Mouse (Mus musculus) forebrain, embryonic 11.5 days (tissue): ENCODE measurements at regions not wholly inside any gene's neighbourhood (a gene's known extent, or its start where the extent isn't known, plus 50 kb on each side); places are given as distances from the start of the nearest gene placed in this dataset.

ENCODE experiments used
- ATAC-seq: fragments of 200-750 bp; cut with Nextera tagmentation; replicated peaks from 2 replicates; pipeline ENCODE4 v1.8.0; 2017; ENCODE audit warnings: moderate TSS enrichment; ENCODE audit not compliant: low FRiP score
- DNase-seq: peaks from one replicate; pipeline ENCODE4 v3.0.0-alpha.2; 2017; ENCODE audit warnings: low spot score
- H3K27ac ChIP-seq: fragments of 300-500 bp; sonication (generic); 2 replicates; pipeline ENCODE4 v1.5.1; 2014; ENCODE audit warnings: low read depth, low read length
- H3K27me3 ChIP-seq: fragments of 300-500 bp; sonication (generic); 2 replicates; pipeline ENCODE4 v1.6.1; 2014; ENCODE audit warnings: mild to moderate bottlenecking, low read length, mixed read lengths; ENCODE audit not compliant: control insufficient read depth, insufficient read depth
- H3K36me3 ChIP-seq: fragments of 300-500 bp; sonication (generic); 2 replicates; pipeline ENCODE4 v1.6.1; 2014; ENCODE audit warnings: mild to moderate bottlenecking, low read length, moderate library complexity, mixed read lengths; ENCODE audit not compliant: control insufficient read depth, insufficient read depth
- H3K4me1 ChIP-seq: fragments of 300-500 bp; sonication (generic); replicated peaks from 2 replicates; pipeline ENCODE4 v1.6.1; 2014; ENCODE audit warnings: low read length, mixed read lengths; ENCODE audit not compliant: control insufficient read depth, insufficient read depth
- H3K4me2 ChIP-seq: fragments of 300-500 bp; sonication (generic); 2 replicates; pipeline ENCODE4 v1.6.1; 2014; ENCODE audit warnings: low read depth, mild to moderate bottlenecking, low read length, moderate library complexity, mixed read lengths; ENCODE audit not compliant: severe bottlenecking
- H3K4me3 ChIP-seq: fragments of 300-500 bp; sonication (generic); 2 replicates; pipeline ENCODE4 v1.5.1; 2014; ENCODE audit warnings: low read depth, low read length
- H3K9ac ChIP-seq: fragments of 300-500 bp; sonication (generic); 2 replicates; pipeline ENCODE4 v1.6.1; 2014; ENCODE audit warnings: low read length
- H3K9me3 ChIP-seq: fragments of 300-500 bp; sonication (generic); 2 replicates; pipeline ENCODE4 v1.6.1; 2016; ENCODE audit warnings: low read length, mixed read lengths; ENCODE audit not compliant: control insufficient read depth
- WGBS: fragments of 180-500 bp; shearing (Covaris S2); extraction: QIAGEN DNeasy Blood & Tissue Kit; methylation state at CpG from one replicate; pipeline ENCODE4 v1.1.7; 2014; 5-methylcytosine and 5-hydroxymethylcytosine counted together

- H3K4me1 ChIP-seq, result no peaks in the 10 kb centered on the region
- H3K27ac ChIP-seq, result no peak overlapping the region
- H3K4me2 ChIP-seq, result no peak overlapping the region
These were observed 2163.3 kb downstream of the 9330182O14Rik start for GRCm38 (mm10) chr15:42297430-42297829.

GRCm38 (mm10) chr15:42301956-42302355 lies 2167.8 kb downstream of the 9330182O14Rik start:
- Histone ChIP-seq H3K4me2 (no peak overlapping the region), H3K36me3 (no peaks in the 10 kb centered on the region), H3K4me3 (no peak overlapping the region), H3K9ac (no peak overlapping the region), H3K27ac (no peak overlapping the region), H3K9me3 (no peaks in the 10 kb centered on the region), H3K4me1 (no peaks in the 10 kb centered on the region), H3K27me3 (no peaks in the 10 kb centered on the region)
- 91% methylated on average over 1 of the region's 1 CpGs for WGBS
- ATAC-seq (no peak), DNase-seq (no peak)

More at GRCm38 (mm10) chr15:42297430-42297829, 2163.3 kb downstream of the 9330182O14Rik start:
- Histone ChIP-seq H3K27me3 (no peaks in the 10 kb centered on the region), H3K9ac (no peak overlapping the region), H3K9me3 (no peaks in the 10 kb centered on the region), H3K36me3 (no peaks in the 10 kb centered on the region), H3K4me3 (no peak overlapping the region)
- ATAC-seq, result no peak
- DNase-seq, result no peak

GRCm38 (mm10) chr15:42304097-42304496 lies 2169.9 kb downstream of the 9330182O14Rik start:
- no peaks in the 10 kb centered on the region for H3K36me3 ChIP-seq
- ATAC-seq (no peak), DNase-seq (no peak)
- H3K9ac ChIP-seq, result no peak overlapping the region
- no peak overlapping the region for H3K4me3 ChIP-seq
- H3K9me3 ChIP-seq, result no peaks in the 10 kb centered on the region
- 79% methylated on average over 3 of the region's 3 CpGs for WGBS
- H3K27ac ChIP-seq, result no peak overlapping the region
- H3K4me2 ChIP-seq, result no peak overlapping the region
- no peaks in the 10 kb centered on the region for H3K27me3 ChIP-seq
- no peaks in the 10 kb centered on the region for H3K4me1 ChIP-seq

- H3K9ac ChIP-seq, result no peak overlapping the region
- H3K27me3 ChIP-seq, result no peaks in the 10 kb centered on the region
- no peaks in the 10 kb centered on the region for H3K4me1 ChIP-seq
- WGBS, result 79% methylated on average over 5 of the region's 5 CpGs
- DNase-seq, result no peak
- ATAC-seq, result no peak
- H3K4me2 ChIP-seq, result no peak overlapping the region
- H3K4me3 ChIP-seq, result no peak overlapping the region
- no peak overlapping the region for H3K27ac ChIP-seq
- no peaks in the 10 kb centered on the region for H3K9me3 ChIP-seq
- no peaks in the 10 kb centered on the region for H3K36me3 ChIP-seq
These were observed 2175.4 kb downstream of the 9330182O14Rik start for GRCm38 (mm10) chr15:42309586-42309985.

- Histone ChIP-seq H3K4me3 (no peak overlapping the region), H3K27ac (no peak overlapping the region), H3K27me3 (no peaks in the 10 kb centered on the region), H3K4me1 (no peaks in the 10 kb centered on the region), H3K36me3 (no peaks in the 10 kb centered on the region), H3K9me3 (no peaks in the 10 kb centered on the region), H3K9ac (no peak overlapping the region), H3K4me2 (no peak overlapping the region)
- DNase-seq, result no peak
- WGBS, result 87% methylated on average over 4 of the region's 4 CpGs
- no peak for ATAC-seq
These were observed 2177.0 kb downstream of the 9330182O14Rik start for GRCm38 (mm10) chr15:42311166-42311565.

GRCm38 (mm10) chr15:42320349-42320748 lies 2186.2 kb downstream of the 9330182O14Rik start:
- DNase-seq (no peak), ATAC-seq (no peak)
- Histone ChIP-seq H3K27me3 (no peaks in the 10 kb centered on the region), H3K27ac (no peak overlapping the region), H3K4me3 (no peak overlapping the region), H3K9me3 (no peaks in the 10 kb centered on the region), H3K4me2 (no peak overlapping the region), H3K9ac (no peak overlapping the region), H3K4me1 (no peaks in the 10 kb centered on the region; the same call in 1 of the 2 replicates), H3K36me3 (no peaks in the 10 kb centered on the region)
- WGBS, result 86% methylated on average over 1 of the region's 1 CpGs

GRCm38 (mm10) chr15:42322940-42323339 lies 2188.8 kb downstream of the 9330182O14Rik start:
- 89% methylated on average over 1 of the region's 1 CpGs for WGBS
- ATAC-seq (no peak), DNase-seq (no peak)

GRCm38 (mm10) chr15:42325221-42325620 lies 2191.1 kb downstream of the 9330182O14Rik start:
- Histone ChIP-seq H3K9ac (no peak overlapping the region), H3K36me3 (no peaks in the 10 kb centered on the region), H3K27ac (no peak overlapping the region), H3K4me1 (no peaks in the 10 kb centered on the region; the same call in 1 of the 2 replicates), H3K27me3 (no peaks in the 10 kb centered on the region), H3K4me2 (no peak overlapping the region), H3K9me3 (no peaks in the 10 kb centered on the region), H3K4me3 (no peak overlapping the region)
- ATAC-seq (no peak), DNase-seq (peak; percentile 47)
- WGBS, result 66% methylated on average over 4 of the region's 4 CpGs

More at GRCm38 (mm10) chr15:42322940-42323339, 2188.8 kb downstream of the 9330182O14Rik start:
- Histone ChIP-seq H3K27me3 (no peaks in the 10 kb centered on the region), H3K4me3 (no peak overlapping the region), H3K27ac (no peak overlapping the region), H3K4me2 (no peak overlapping the region), H3K36me3 (no peaks in the 10 kb centered on the region), H3K9ac (no peak overlapping the region), H3K4me1 (no peaks in the 10 kb centered on the region; the same call in 1 of the 2 replicates), H3K9me3 (no peaks in the 10 kb centered on the region)

- H3K27me3 ChIP-seq, result no peaks in the 10 kb centered on the region
- no peak overlapping the region for H3K27ac ChIP-seq
- ATAC-seq, result no peak
- H3K9me3 ChIP-seq, result no peaks in the 10 kb centered on the region
- no peak for DNase-seq
- H3K36me3 ChIP-seq, result no peaks in the 10 kb centered on the region
- H3K4me3 ChIP-seq, result no peak overlapping the region
- no peak overlapping the region for H3K9ac ChIP-seq
- no peaks in the 10 kb centered on the region; the same call in 1 of the 2 replicates for H3K4me1 ChIP-seq
- 87% methylated on average over 6 of the region's 6 CpGs for WGBS
- H3K4me2 ChIP-seq, result no peak overlapping the region
These were observed 2194.4 kb downstream of the 9330182O14Rik start for GRCm38 (mm10) chr15:42328535-42328934.
